Mouse (Mus musculus) embryonic fibroblast, embryonic 13.5 days (primary cell): ENCODE data around the gene Fam198b. TPM values are rescaled to one million over a fixed set of nuclear protein-coding genes. Genes with fewer than 3 reads are reported as not detected.

ENCODE experiments used
- H3K27ac ChIP-seq: 2 replicates; pipeline ENCODE4 v1.5.1; 2012; ENCODE audit warnings: low read length, control low read depth, inconsistent platforms; ENCODE audit not compliant: insufficient read depth
- H3K4me1 ChIP-seq: 2 replicates; pipeline ENCODE4 v1.6.1; 2011; ENCODE audit warnings: low read length; ENCODE audit not compliant: control insufficient read depth, insufficient read depth
- H3K4me3 ChIP-seq: 2 replicates; pipeline ENCODE4 v1.5.1; 2011; ENCODE audit warnings: mild to moderate bottlenecking, control low read depth, low read length; ENCODE audit not compliant: insufficient read depth
- CTCF ChIP-seq: IDR thresholded peaks from 2 replicates; pipeline ENCODE4 v1.5.1; 2011; ENCODE audit warnings: mild to moderate bottlenecking, control low read depth, low read length, moderate library complexity, borderline replicate concordance; ENCODE audit not compliant: insufficient read depth
- POLR2A ChIP-seq: IDR thresholded peaks from 2 replicates; pipeline ENCODE4 v1.6.1; 2011; ENCODE audit warnings: low read depth, mild to moderate bottlenecking, control low read depth, low read length, moderate library complexity
- polyA plus RNA-seq: library from polyadenylated mRNA; stranded (reverse); fragments of >200 nt; gene quantifications from 2 replicates; pipeline ENCODE4 v1.2.4, GENCODE M21; 2011; ENCODE audit warnings: low read depth; ENCODE audit not compliant: missing spikeins, insufficient read length

Fam198b gene
- polyA plus RNA-seq, 1 experiment = 188 TPM

- Histone ChIP-seq H3K27ac (no peak overlapping the region), H3K4me3 (no peak overlapping the region), H3K4me1 (peaks cover 8% of the 10 kb centered on the region; the same call in 1 of the 2 replicates)
- TF ChIP-seq CTCF = no peak
- no peak for TF ChIP-seq POLR2A
These were observed 2.7 kb upstream of the Fam198b start for GRCm38 (mm10) chr3:79881645-79882044.

GRCm38 (mm10) chr3:79883092-79883491 is 1.2 kb upstream of the Fam198b start:
- H3K27ac ChIP-seq = peak overlapping the region; percentile 47; the same call in 1 of the 2 replicates
- TF ChIP-seq POLR2A (no peak; the same call in 1 of the 2 replicates), CTCF (peak; percentile 64)
- peaks cover 8% of the 10 kb centered on the region; the same call in 1 of the 2 replicates for H3K4me1 ChIP-seq
- no peak overlapping the region for H3K4me3 ChIP-seq

- Histone ChIP-seq H3K4me1 (peaks cover 2% of the 10 kb centered on the region; the same call in 1 of the 2 replicates), H3K4me3 (peak overlapping the region; percentile 85), H3K27ac (peak overlapping the region; percentile 89)
- TF ChIP-seq POLR2A (peak; percentile 56), CTCF (no peak)
These were observed 442 bp downstream of the Fam198b start for GRCm38 (mm10) chr3:79884761-79885189.

GRCm38 (mm10) chr3:79885686-79886356 is 1.5 kb downstream of the Fam198b start:
- Histone ChIP-seq H3K4me1 (peaks cover 2% of the 10 kb centered on the region; the same call in 1 of the 2 replicates), H3K27ac (peak overlapping the region; percentile 89), H3K4me3 (peak overlapping the region; percentile 62)
- TF ChIP-seq POLR2A = peak; percentile 56
- TF ChIP-seq CTCF = no peak

- Histone ChIP-seq H3K4me1 (peaks cover 2% of the 10 kb centered on the region; the same call in 1 of the 2 replicates), H3K27ac (peak overlapping the region; percentile 89), H3K4me3 (peak overlapping the region; percentile 62)
- TF ChIP-seq POLR2A (peak; percentile 44; the same call in 1 of the 2 replicates), CTCF (0 out of 2 replicates have a peak, but pooled peaks have one; percentile 24)
These were observed 2.2 kb downstream of the Fam198b start for GRCm38 (mm10) chr3:79886357-79887091.

- peak overlapping the region; percentile 62 for H3K4me3 ChIP-seq
- peak overlapping the region; percentile 89 for H3K27ac ChIP-seq
- TF ChIP-seq CTCF = no peak
- peak; percentile 35; the same call in 1 of the 2 replicates for TF ChIP-seq POLR2A
- peaks cover 2% of the 10 kb centered on the region; the same call in 1 of the 2 replicates for H3K4me1 ChIP-seq
These were observed 3.0 kb downstream of the Fam198b start for GRCm38 (mm10) chr3:79887161-79887855.

- TF ChIP-seq CTCF (no peak), POLR2A (peak; percentile 60)
- Histone ChIP-seq H3K27ac (peak overlapping the region; percentile 89), H3K4me3 (peak overlapping the region; percentile 62), H3K4me1 (peaks cover 2% of the 10 kb centered on the region; the same call in 1 of the 2 replicates)
These were observed 3.6 kb downstream of the Fam198b start for GRCm38 (mm10) chr3:79887966-79888365.

GRCm38 (mm10) chr3:79897534-79898370 is 13.4 kb downstream of the Fam198b start:
- TF ChIP-seq POLR2A = no peak
- no peak for TF ChIP-seq CTCF
- Histone ChIP-seq H3K4me1 (peaks cover 10% of the 10 kb centered on the region), H3K27ac (no peak overlapping the region; the same call in 1 of the 2 replicates), H3K4me3 (no peak overlapping the region)
